Mouse (Mus musculus) intestine, embryonic 16.5 days (tissue): ENCODE results near the gene Exoc4. TPM values are rescaled to one million over a fixed set of nuclear protein-coding genes. Genes with fewer than 3 reads are reported as not detected.

ENCODE experiments used
- ATAC-seq: fragments of 200-750 bp; cut with Nextera tagmentation; 2 replicates; pipeline ENCODE4 v1.8.0; 2017; ENCODE audit warnings: moderate TSS enrichment, moderate library complexity
- H3K27ac ChIP-seq: fragments of 300-500 bp; sonication (generic); 2 replicates; pipeline ENCODE4 v1.5.1; 2014; ENCODE audit warnings: mild to moderate bottlenecking, low read length
- H3K27me3 ChIP-seq: fragments of 300-500 bp; sonication (generic); replicated peaks from 2 replicates; pipeline ENCODE4 v1.6.1; 2014; ENCODE audit warnings: low read length, control low read depth, mixed read lengths; ENCODE audit not compliant: control insufficient read depth, insufficient read depth
- H3K36me3 ChIP-seq: fragments of 300-500 bp; sonication (generic); 2 replicates; pipeline ENCODE4 v1.6.1; 2014; ENCODE audit warnings: low read length, control low read depth; ENCODE audit not compliant: control insufficient read depth, insufficient read depth
- H3K4me1 ChIP-seq: fragments of 300-500 bp; sonication (generic); 2 replicates; pipeline ENCODE4 v1.6.1; 2014; ENCODE audit warnings: low read length, control low read depth, mixed read lengths; ENCODE audit not compliant: control insufficient read depth, insufficient read depth
- H3K4me2 ChIP-seq: fragments of 300-500 bp; sonication (generic); 2 replicates; pipeline ENCODE4 v1.6.1; 2014; ENCODE audit warnings: low read depth, low read length, control low read depth
- H3K4me3 ChIP-seq: fragments of 300-500 bp; sonication (generic); 2 replicates; pipeline ENCODE4 v1.5.1; 2014; ENCODE audit warnings: mild to moderate bottlenecking, low read length
- H3K9ac ChIP-seq: fragments of 300-500 bp; sonication (generic); 2 replicates; pipeline ENCODE4 v1.6.1; 2014; ENCODE audit warnings: low read depth, low read length
- H3K9me3 ChIP-seq: fragments of 300-500 bp; sonication (generic); 2 replicates; pipeline ENCODE4 v1.6.1; 2016; ENCODE audit warnings: low read length, control low read depth; ENCODE audit not compliant: control insufficient read depth
- WGBS: fragments of 180-500 bp; shearing (Covaris S2); extraction: QIAGEN DNeasy Blood & Tissue Kit; methylation state at CpG from one replicate; pipeline ENCODE4 v1.1.7; 2014; 5-methylcytosine and 5-hydroxymethylcytosine counted together
- polyA plus RNA-seq: library from polyadenylated mRNA; unstranded; fragments of >200 nt; fragmentation: Nextera tagmentation; extraction: Ambion mirVana; gene quantifications from 2 replicates; pipeline ENCODE4 v1.2.1, GENCODE M21; 2015

Exoc4 gene
- polyA plus RNA-seq, 1 experiment from 2014 or later, result 24.1 TPM

DNA sequence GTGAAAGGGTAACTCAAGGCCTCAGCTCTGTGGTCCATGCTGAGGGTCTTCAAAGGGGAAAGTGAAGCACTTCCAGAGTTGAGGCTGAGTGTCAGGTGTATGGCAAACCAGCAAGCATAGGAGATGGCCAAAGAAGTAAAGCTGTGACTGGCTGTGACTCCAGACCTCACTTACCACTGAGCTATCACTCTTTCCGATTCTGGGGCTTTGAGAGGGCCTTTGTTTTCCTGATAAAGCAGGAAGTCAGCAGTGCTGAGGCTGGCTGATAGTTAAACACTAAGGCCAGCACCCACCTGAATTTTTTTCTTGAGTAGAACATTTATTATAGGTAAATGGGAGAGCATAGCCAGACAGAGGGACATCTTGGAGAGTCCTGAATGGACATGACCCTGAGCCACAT lies 656.2 kb downstream of the Exoc4 start:
- H3K27me3 ChIP-seq, result no peaks in the 10 kb centered on the region
- WGBS, result 61% methylated on average over 1 of the region's 1 CpGs
- ATAC-seq, result no peak
- H3K4me2 ChIP-seq, result no peak overlapping the region
- H3K4me3 ChIP-seq, result no peak overlapping the region
- no peaks in the 10 kb centered on the region for H3K4me1 ChIP-seq
- no peaks in the 10 kb centered on the region for H3K36me3 ChIP-seq
- no peaks in the 10 kb centered on the region for H3K9me3 ChIP-seq
- no peak overlapping the region for H3K9ac ChIP-seq
- H3K27ac ChIP-seq, result no peak overlapping the region

DNA sequence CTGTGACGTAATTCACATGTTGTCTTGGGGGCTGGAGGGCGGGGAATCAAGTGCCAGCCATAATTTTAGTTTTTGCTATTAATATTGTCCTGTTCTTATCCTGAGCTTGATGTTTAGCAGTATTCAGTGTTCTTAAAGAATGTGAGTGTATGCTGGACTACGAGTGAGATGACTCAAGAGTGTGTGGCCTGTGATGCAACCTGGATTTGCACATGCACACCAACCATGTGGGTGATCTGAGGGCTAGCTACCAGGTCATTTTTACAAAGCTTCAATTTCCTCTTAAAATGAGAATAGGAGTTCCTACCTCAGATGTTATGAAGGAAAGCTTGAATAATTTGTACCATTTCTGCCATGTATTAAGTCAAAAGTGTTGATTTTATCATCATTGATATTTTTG lies 661.8 kb downstream of the Exoc4 start:
- H3K4me3 ChIP-seq, result no peak overlapping the region
- H3K27ac ChIP-seq, result no peak overlapping the region
- no peak overlapping the region for H3K4me2 ChIP-seq
- no peaks in the 10 kb centered on the region for H3K4me1 ChIP-seq
- no peaks in the 10 kb centered on the region for H3K27me3 ChIP-seq
- no peaks in the 10 kb centered on the region for H3K36me3 ChIP-seq
- ATAC-seq, result no peak
- no peak overlapping the region for H3K9ac ChIP-seq
- no peaks in the 10 kb centered on the region for H3K9me3 ChIP-seq
- 88% methylated on average over 3 of the region's 3 CpGs for WGBS

DNA sequence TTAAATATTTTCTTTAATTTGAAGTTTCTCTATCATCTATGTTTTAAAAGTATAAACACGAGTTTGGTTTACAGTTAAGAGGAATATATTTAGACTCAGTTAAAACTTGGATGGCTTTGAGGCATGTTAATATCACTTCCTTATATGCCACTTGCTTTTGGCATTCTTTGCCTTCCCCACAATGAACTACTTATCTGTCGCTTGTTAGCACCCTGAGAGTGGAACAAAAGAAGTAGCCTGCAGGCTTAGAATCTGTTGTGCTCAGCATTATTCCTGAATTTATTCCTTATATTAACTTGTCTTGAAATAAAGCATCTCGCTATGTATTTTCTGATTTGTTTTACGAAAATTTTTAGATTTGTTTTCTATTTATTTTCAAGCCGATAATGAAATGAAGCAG lies 664.2 kb downstream of the Exoc4 start:
- H3K27me3 ChIP-seq, result no peaks in the 10 kb centered on the region
- H3K4me3 ChIP-seq, result no peak overlapping the region
- 77% methylated on average over 5 of the region's 5 CpGs for WGBS
- H3K4me2 ChIP-seq, result no peak overlapping the region
- H3K9me3 ChIP-seq, result no peaks in the 10 kb centered on the region
- H3K9ac ChIP-seq, result no peak overlapping the region
- ATAC-seq, result no peak
- no peaks in the 10 kb centered on the region for H3K36me3 ChIP-seq
- no peaks in the 10 kb centered on the region for H3K4me1 ChIP-seq
- no peak overlapping the region for H3K27ac ChIP-seq

DNA sequence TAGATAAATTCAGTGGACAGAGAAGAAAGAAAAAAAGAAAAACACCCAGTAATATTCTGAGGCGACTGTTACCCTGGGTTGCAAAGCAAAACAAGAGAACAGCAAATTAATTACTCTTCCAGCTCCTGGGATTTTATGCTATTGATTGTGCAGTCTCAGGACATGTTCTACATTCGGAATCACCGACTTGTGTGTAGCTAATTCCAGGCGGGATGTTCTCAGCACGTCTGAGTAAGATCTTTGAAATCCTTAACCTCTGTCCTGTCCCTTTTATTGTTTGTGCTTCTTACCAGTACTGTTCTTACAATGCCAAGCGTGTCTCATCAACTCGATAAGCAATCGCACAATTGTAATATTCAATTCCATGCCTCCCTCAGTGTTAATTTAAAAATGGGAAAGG lies 664.6 kb downstream of the Exoc4 start:
- WGBS, result 80% methylated on average over 8 of the region's 8 CpGs
- H3K36me3 ChIP-seq, result no peaks in the 10 kb centered on the region
- ATAC-seq, result no peak

DNA sequence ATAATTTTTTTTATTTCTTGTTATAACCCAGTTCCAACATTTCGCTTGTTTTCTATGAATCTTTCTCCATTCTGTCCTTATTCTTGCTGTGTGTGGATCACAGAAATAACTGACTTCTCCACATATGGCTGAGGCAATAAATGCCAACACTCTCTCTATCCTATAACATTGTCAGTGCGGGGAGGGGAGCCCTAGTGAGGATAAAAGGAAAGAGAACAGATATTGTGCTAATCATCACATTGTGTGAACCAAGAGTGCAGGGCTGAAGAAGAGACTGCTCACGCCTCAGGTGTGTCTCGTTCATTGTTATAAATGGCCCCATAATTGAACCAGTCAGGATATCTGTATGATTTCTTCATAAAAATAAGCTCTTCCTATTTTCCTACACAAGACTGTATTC lies 665.1 kb downstream of the Exoc4 start:
- no peaks in the 10 kb centered on the region for H3K27me3 ChIP-seq
- H3K4me2 ChIP-seq, result no peak overlapping the region
- no peaks in the 10 kb centered on the region for H3K36me3 ChIP-seq
- no peak overlapping the region for H3K4me3 ChIP-seq
- no peak overlapping the region for H3K27ac ChIP-seq
- no peak overlapping the region for H3K9ac ChIP-seq
- no peaks in the 10 kb centered on the region for H3K9me3 ChIP-seq
- H3K4me1 ChIP-seq, result no peaks in the 10 kb centered on the region
- 89% methylated on average over 4 of the region's 4 CpGs for WGBS
- no peak for ATAC-seq

More for the DNA sequence above, 664.6 kb downstream of the Exoc4 start:
- Histone ChIP-seq H3K9me3 (no peaks in the 10 kb centered on the region), H3K27me3 (no peaks in the 10 kb centered on the region), H3K4me1 (no peaks in the 10 kb centered on the region), H3K4me2 (no peak overlapping the region), H3K4me3 (no peak overlapping the region), H3K27ac (no peak overlapping the region), H3K9ac (no peak overlapping the region)

DNA sequence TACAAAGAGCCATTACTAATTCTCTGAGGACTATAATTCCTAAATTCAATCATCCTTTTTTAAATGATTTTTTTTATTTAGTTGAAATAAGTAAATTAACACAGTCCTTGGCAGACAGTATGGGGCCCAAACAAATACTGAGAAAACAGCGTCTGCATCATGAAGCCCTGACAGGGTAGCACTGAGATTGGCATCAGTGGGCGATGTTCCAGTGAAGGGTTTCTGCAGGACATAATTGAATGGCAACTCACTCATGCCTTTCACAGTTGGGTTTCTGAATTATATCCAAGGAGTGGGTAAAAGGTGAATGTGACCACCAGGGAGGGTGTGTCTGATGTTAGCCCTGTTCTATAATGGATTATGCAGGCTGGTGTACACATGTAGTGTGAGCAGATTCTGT lies 674.7 kb downstream of the Exoc4 start:
- Histone ChIP-seq H3K27me3 (no peaks in the 10 kb centered on the region), H3K4me2 (no peak overlapping the region), H3K27ac (no peak overlapping the region), H3K36me3 (no peaks in the 10 kb centered on the region), H3K4me1 (no peaks in the 10 kb centered on the region), H3K9ac (no peak overlapping the region), H3K4me3 (no peak overlapping the region), H3K9me3 (no peaks in the 10 kb centered on the region)
- ATAC-seq, result no peak
- WGBS, result 89% methylated on average over 2 of the region's 2 CpGs

DNA sequence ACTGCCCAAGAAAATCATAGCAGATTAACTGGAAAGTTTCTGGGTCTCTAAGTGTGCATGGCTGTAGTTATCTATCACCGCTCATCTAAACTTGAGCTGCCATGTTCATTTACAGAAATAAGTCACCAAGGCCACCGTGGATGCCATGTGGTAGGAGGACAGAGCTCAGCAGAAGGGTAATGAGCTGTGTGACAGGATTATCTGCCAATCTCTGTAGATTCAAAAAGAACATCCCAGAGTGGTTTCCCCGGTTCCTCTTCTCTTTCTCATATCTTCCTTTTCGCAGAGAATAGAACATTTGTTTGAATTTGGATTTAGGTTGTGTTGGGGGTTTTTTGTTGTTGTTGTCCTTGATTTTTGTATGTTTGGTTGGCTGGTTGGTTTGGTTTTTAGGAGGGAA lies 676.0 kb downstream of the Exoc4 start:
- no peak overlapping the region for H3K4me3 ChIP-seq
- H3K4me1 ChIP-seq, result peaks cover 5% of the 10 kb centered on the region
- no peaks in the 10 kb centered on the region for H3K9me3 ChIP-seq
- H3K9ac ChIP-seq, result no peak overlapping the region
- H3K4me2 ChIP-seq, result no peak overlapping the region
- no peaks in the 10 kb centered on the region for H3K36me3 ChIP-seq
- ATAC-seq, result no peak
- WGBS, result 92% methylated on average over 4 of the region's 4 CpGs
- no peaks in the 10 kb centered on the region for H3K27me3 ChIP-seq
- H3K27ac ChIP-seq, result no peak overlapping the region

DNA sequence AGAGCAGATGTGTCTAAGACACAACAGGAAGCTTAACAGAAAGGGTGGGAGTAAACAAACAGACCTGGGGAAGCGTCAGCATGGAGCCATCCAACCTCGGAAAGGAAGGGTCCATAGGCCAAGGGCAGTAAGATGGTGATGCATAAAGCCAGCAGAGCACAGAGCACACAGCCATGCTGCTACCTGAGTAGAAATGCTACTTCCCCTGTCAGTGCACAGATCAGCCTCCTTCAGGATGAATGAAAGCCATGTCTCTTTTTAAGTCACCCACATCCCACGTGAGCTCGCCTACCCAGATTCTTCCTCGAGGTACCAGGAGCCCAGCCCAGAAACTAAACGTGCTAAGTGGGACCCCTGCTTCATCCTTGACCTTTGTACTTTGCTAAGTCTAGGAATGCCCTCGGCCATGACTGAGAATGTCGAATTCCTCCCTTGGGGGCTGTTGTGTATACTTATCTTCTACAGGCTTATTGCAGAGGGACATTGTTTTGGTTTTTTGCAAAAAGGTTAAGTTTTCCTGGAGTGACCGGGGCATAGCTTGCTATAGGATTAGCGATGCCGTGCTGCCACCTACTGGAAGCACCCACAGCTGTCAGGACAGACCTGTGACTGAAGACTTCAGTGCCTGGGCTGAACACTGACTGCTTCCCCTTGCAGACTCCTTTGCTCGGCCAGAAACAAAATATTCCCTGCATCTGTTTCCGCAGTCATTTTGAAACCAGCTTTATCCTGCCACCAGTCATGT lies 680.6 kb downstream of the Exoc4 start:
- H3K4me2 ChIP-seq, result peak overlapping the region; percentile 28; the same call in 1 of the 2 replicates
- H3K9me3 ChIP-seq, result no peaks in the 10 kb centered on the region
- H3K4me1 ChIP-seq, result peaks cover 5% of the 10 kb centered on the region
- no peak overlapping the region for H3K4me3 ChIP-seq
- 15% methylated on average over 13 of the region's 13 CpGs for WGBS
- H3K9ac ChIP-seq, result no peak overlapping the region
- no peak overlapping the region; the same call in 1 of the 2 replicates for H3K27ac ChIP-seq
- no peaks in the 10 kb centered on the region for H3K27me3 ChIP-seq
- no peaks in the 10 kb centered on the region for H3K36me3 ChIP-seq
- peak; percentile 85 for ATAC-seq

DNA sequence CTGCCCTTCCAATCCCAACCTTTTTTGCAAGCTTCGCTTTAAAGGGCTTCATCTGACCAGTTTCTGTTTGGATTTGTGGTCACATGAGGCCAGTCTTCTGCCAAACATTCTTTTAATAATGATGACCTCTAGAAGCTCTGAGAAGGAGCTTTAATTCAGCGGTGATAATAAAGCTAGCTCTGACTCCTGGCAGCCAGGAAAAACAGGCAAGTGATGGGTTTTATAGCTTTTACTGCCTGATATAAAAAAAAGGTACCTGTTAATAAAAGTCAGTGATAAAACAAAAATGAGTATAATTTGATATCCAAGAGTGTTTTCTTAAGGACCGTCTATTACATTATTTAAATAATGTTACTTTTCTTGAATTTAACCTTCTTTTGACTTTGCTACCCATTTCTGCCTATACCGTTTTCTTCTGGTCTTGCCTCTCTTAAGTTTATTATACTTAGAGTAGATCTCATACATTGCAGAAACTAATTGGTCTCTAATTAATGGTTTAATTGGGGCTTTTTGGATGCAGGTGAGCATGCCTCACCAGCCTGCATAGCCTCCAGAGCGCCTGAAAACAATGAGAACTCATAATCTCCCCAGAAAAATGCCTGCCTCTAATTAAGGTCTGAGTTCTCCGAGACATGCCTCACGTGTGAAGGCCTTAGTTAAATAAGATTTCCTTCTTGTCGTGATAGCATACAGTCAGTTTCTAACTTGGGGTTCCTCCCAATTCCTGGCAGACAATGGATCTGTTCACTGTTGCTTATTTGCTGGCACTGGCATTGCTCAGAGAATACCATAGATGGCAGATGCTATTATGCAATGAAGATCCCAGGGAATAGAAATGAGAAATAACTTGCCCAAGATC lies 681.4 kb downstream of the Exoc4 start:
- WGBS, result 65% methylated on average over 8 of the region's 8 CpGs
- no peaks in the 10 kb centered on the region for H3K36me3 ChIP-seq
- H3K9me3 ChIP-seq, result no peaks in the 10 kb centered on the region
- H3K4me3 ChIP-seq, result no peak overlapping the region
- H3K27ac ChIP-seq, result no peak overlapping the region; the same call in 1 of the 2 replicates
- ATAC-seq, result no peak
- no peaks in the 10 kb centered on the region for H3K27me3 ChIP-seq
- H3K4me1 ChIP-seq, result peaks cover 5% of the 10 kb centered on the region
- H3K9ac ChIP-seq, result no peak overlapping the region
- no peak overlapping the region for H3K4me2 ChIP-seq
